Mouse (Mus musculus) E14TG2a.4 (cell line): ENCODE results near the gene Itfg2.

ENCODE experiments used
- CTCF ChIP-seq: conservative IDR thresholded peaks from 2 replicates; pipeline ENCODE4 v1.5.1; 2014; ENCODE audit warnings: low read length
- POU5F1 ChIP-seq: IDR thresholded peaks from 2 replicates; pipeline ENCODE4 v1.6.1; 2014; ENCODE audit warnings: low read length, borderline replicate concordance

DNA sequence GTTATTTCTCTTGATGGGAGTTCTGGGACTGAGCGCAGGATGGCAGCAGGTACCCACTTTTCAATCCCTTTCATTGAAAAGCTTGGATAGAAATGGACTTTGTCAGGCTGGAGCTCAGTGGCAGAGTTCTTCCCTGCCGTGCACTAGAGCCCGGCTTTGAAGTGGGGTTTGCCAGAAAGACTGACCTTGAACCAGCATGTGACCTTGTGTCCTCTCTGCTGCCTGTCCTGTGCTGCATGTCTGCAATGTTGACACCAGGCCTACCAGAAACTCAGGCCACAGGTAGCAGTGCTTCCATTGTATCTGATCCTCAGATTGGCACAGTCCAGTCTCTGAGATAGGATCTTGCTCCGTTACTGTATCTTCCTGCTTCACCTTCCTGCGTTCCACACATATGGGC, 54.7 kb downstream of the Itfg2 start:
- no peak for TF ChIP-seq CTCF
- no peak for TF ChIP-seq POU5F1
